ENCODE assay signal across 9 mouse cellular contexts in genomic region chr2:167336384-167337213, GRCm38 (mm10). TPM values are rescaled to one million over a fixed set of nuclear protein-coding genes. Genes with fewer than 3 reads are reported as not detected.
A peak's percentile ranks its signal among the peaks of the same experiment; 100 is the strongest.
DNase-seq lines count a peak whose midpoint lies in the region; ATAC-seq and TF ChIP-seq lines count a peak whose summit lies in the region.
"Had no signal": no experiment of that assay in that cellular context is flagged by ENCODE, and none has a peak within 500 bp of the region (broad histone marks: within the 10 kb centered on the region; RNA-seq: fewer than 3 reads in every experiment).

No protein-coding gene starts in this region.

- peak; percentile 88 for TF ChIP-seq EP300 in lung, postnatal 0 days (IDR thresholded peaks at IDR 0.05)

- no peak overlapping the region for H3K4me2 ChIP-seq in kidney, embryonic 15.5 days
- H3K4me2 ChIP-seq in heart, embryonic 12.5 days, result peak overlapping the region; percentile 27
- no peak overlapping the region for H3K4me2 ChIP-seq in lung, postnatal 0 days (replicated peaks; ENCODE audit: low read depth, low read length)
- H3K4me2 ChIP-seq: embryonic facial prominence, embryonic 12.5 days had no signal

- 63% methylated on average over 10 of the region's 10 CpGs for WGBS in kidney, embryonic 15.5 days
- WGBS in heart, embryonic 12.5 days, result 40% methylated on average over 10 of the region's 10 CpGs
- 36% methylated on average over 10 of the region's 10 CpGs for WGBS in lung, postnatal 0 days

- no peak for DNase-seq in kidney, adult 18-20 months
- peak; percentile 78 to 85 for DNase-seq in cerebellum, adult 18-20 months
- DNase-seq in lung, postnatal 0 days (ENCODE audit: low spot score), result peak; percentile 62
- no peak for DNase-seq in spleen, adult 18-20 months
- no peak for DNase-seq in adrenal gland, adult 2 months
- DNase-seq in frontal cortex, postnatal 25 days (ENCODE audit: low spot score in 2 of 2), result no peak

- no peaks in the 10 kb centered on the region for H3K36me3 ChIP-seq in kidney, embryonic 15.5 days
- no peaks in the 10 kb centered on the region for H3K36me3 ChIP-seq in heart, embryonic 12.5 days
- no peaks in the 10 kb centered on the region for H3K36me3 ChIP-seq in lung, postnatal 0 days (ENCODE audit: insufficient read depth, low read length)
- H3K36me3 ChIP-seq: embryonic facial prominence, embryonic 12.5 days had no signal

- no peaks in the 10 kb centered on the region for H3K27me3 ChIP-seq in kidney, embryonic 15.5 days
- H3K27me3 ChIP-seq in heart, embryonic 12.5 days (replicated peaks), result no peaks in the 10 kb centered on the region
- H3K27me3 ChIP-seq in lung, postnatal 0 days (replicated peaks; ENCODE audit: insufficient read depth, low read length), result no peaks in the 10 kb centered on the region
- H3K27me3 ChIP-seq: embryonic facial prominence, embryonic 12.5 days had no signal

- H3K4me1 ChIP-seq in kidney, embryonic 15.5 days, result peaks cover 53% of the 10 kb centered on the region
- peaks cover 80% of the 10 kb centered on the region for H3K4me1 ChIP-seq in heart, embryonic 12.5 days (replicated peaks)
- H3K4me1 ChIP-seq in lung, postnatal 0 days (ENCODE audit: insufficient read depth, low read depth, low read length), result peaks cover 9% of the 10 kb centered on the region; the same call in 1 of the 2 replicates

- no peak overlapping the region for H3K9ac ChIP-seq in kidney, embryonic 15.5 days
- H3K9ac ChIP-seq in heart, embryonic 12.5 days, result peak overlapping the region; percentile 44; the same call in 1 of the 2 replicates
- H3K9ac ChIP-seq in lung, postnatal 0 days (replicated peaks; ENCODE audit: low read depth), result no peak overlapping the region
- H3K9ac ChIP-seq: embryonic facial prominence, embryonic 12.5 days had no signal

- no peaks in the 10 kb centered on the region for H3K9me3 ChIP-seq in kidney, embryonic 15.5 days (replicated peaks)
- H3K9me3 ChIP-seq in heart, embryonic 12.5 days (replicated peaks), result no peaks in the 10 kb centered on the region
- no peaks in the 10 kb centered on the region for H3K9me3 ChIP-seq in lung, postnatal 0 days (ENCODE audit: low read length)
- H3K9me3 ChIP-seq: embryonic facial prominence, embryonic 12.5 days had no signal

- TF ChIP-seq CTCF in lung, postnatal 0 days (IDR thresholded peaks at IDR 0.05), result no peak

- ATAC-seq in kidney, embryonic 15.5 days (replicated peaks; ENCODE audit: low FRiP score), result no peak
- ATAC-seq in heart, embryonic 12.5 days (ENCODE audit: insufficient number of reproducible peaks, low FRiP score), result no peak
- peak; percentile 78 for ATAC-seq in lung, postnatal 0 days

- no peak overlapping the region for H3K4me3 ChIP-seq in kidney, embryonic 15.5 days (replicated peaks)
- H3K4me3 ChIP-seq in heart, embryonic 12.5 days, result no peak overlapping the region
- H3K4me3 ChIP-seq in lung, postnatal 0 days (ENCODE audit: low read depth, low read length), result no peak overlapping the region
- H3K4me3 ChIP-seq: embryonic facial prominence, embryonic 12.5 days had no signal

- H3K27ac ChIP-seq in kidney, embryonic 15.5 days, result 0 out of 2 replicates have a peak overlapping the region, but pooled peaks have one; percentile 30
- H3K27ac ChIP-seq in heart, embryonic 12.5 days (ENCODE audit: poor library complexity, severe bottlenecking), result peak overlapping the region; percentile 72
- peak overlapping the region; percentile 52 for H3K27ac ChIP-seq in lung, postnatal 0 days (ENCODE audit: low read length)
- H3K27ac ChIP-seq: embryonic facial prominence, embryonic 12.5 days had no signal

RNA-seq across cellular contexts. Expression of gene B4galt5, which starts 12.4 kb away (rescaled TPM):
- 9.6 and 12.7 TPM in 2 replicates for polyA plus RNA-seq in kidney, embryonic 15.5 days (2015; fragmentation: Nextera tagmentation; extraction: Ambion mirVana)
- polyA plus RNA-seq in heart, embryonic 12.5 days (2016; fragmentation: Nextera tagmentation; extraction: Ambion mirVana), result 14.9 and 21.1 TPM in 2 replicates
- 10.3 and 12.2 TPM in 2 replicates for polyA plus RNA-seq in lung, postnatal 0 days (2015; fragmentation: Nextera tagmentation; extraction: Ambion mirVana)
- 100 to 1,000 TPM in 1 of 2 experiments, 10 to 100 TPM in 1; 92.7 to 113 TPM for total RNA-seq in adrenal gland, adult 2 months (2021)
- 43.9 and 47.6 TPM in 2 replicates for polyA plus RNA-seq in adrenal gland, adult 2 months (2012; rRNA removed)

Comparison
In these comparisons a context has a peak if more than half of its experiments do, and no peak if none do; other contexts are left out.
1. DNase-seq: peak in cerebellum, adult 18-20 months (2 of 2) and lung, postnatal 0 days (single experiment); none in kidney, adult 18-20 months (single experiment), spleen, adult 18-20 months (0 of 2), adrenal gland, adult 2 months (single experiment) and frontal cortex, postnatal 25 days (0 of 2).
2. Peak in every context shown above with its lines, with median percentiles within 50 percentile points of each other: H3K27ac ChIP-seq.